Mouse (Mus musculus) frontal cortex, adult (tissue): ENCODE data around the gene Vps25.
A peak's percentile ranks its signal among the peaks of the same experiment; 100 is the strongest.

ENCODE experiments used
- ATAC-seq: cut with Nextera tagmentation; 2 replicates; pipeline ENCODE4 v1.9.2; 2017; ENCODE audit warnings: mild to moderate bottlenecking, moderate library complexity, mixed read lengths; ENCODE audit not compliant: low TSS enrichment

Vps25 gene

GRCm38 (mm10) chr11:101253613-101254389, at the start of gene Vps25:
Gene Vps25, plus strand, starts transcription at chr11:101253707.
- peak; percentile 79; the same call in 1 of the 2 replicates for ATAC-seq

GRCm38 (mm10) chr11:101211970-101212369, 41.5 kb upstream of the Vps25 start:
- peak; percentile 41; the same call in 1 of the 2 replicates for ATAC-seq

GRCm38 (mm10) chr11:101216936-101217335, 36.6 kb upstream of the Vps25 start:
- ATAC-seq = no peak

GRCm38 (mm10) chr11:101218436-101219055, 35.0 kb upstream of the Vps25 start:
- ATAC-seq = no peak

GRCm38 (mm10) chr11:101220853-101221252, 32.7 kb upstream of the Vps25 start:
- ATAC-seq = no peak

- ATAC-seq = no peak
These were observed 32.1 kb upstream of the Vps25 start for GRCm38 (mm10) chr11:101221306-101221986.

- no peak for ATAC-seq
These were observed 29.2 kb upstream of the Vps25 start for GRCm38 (mm10) chr11:101224337-101224736.

GRCm38 (mm10) chr11:101225331-101226064, 28.0 kb upstream of the Vps25 start:
- ATAC-seq = no peak

- peak; percentile 95 for ATAC-seq
These were observed 27.3 kb upstream of the Vps25 start, which contains the start of gene Ezh1 for GRCm38 (mm10) chr11:101226065-101226701. Gene Ezh1, minus strand, starts transcription at chr11:101226463.

GRCm38 (mm10) chr11:101229361-101229900, 24.1 kb upstream of the Vps25 start:
- ATAC-seq = no peak

- no peak for ATAC-seq
These were observed 23.4 kb upstream of the Vps25 start for GRCm38 (mm10) chr11:101230061-101230511.

GRCm38 (mm10) chr11:101230526-101230925, 23.0 kb upstream of the Vps25 start:
- ATAC-seq = no peak

- no peak for ATAC-seq
These were observed 22.3 kb upstream of the Vps25 start for GRCm38 (mm10) chr11:101230991-101231871.

- no peak for ATAC-seq
These were observed 21.3 kb upstream of the Vps25 start for GRCm38 (mm10) chr11:101232010-101232839.

- ATAC-seq = no peak
These were observed 20.3 kb upstream of the Vps25 start for GRCm38 (mm10) chr11:101233240-101233639.

GRCm38 (mm10) chr11:101234124-101234523, 19.4 kb upstream of the Vps25 start:
- no peak for ATAC-seq

- ATAC-seq = no peak
These were observed 18.1 kb upstream of the Vps25 start for GRCm38 (mm10) chr11:101235429-101235828.

- ATAC-seq = no peak
These were observed 16.7 kb upstream of the Vps25 start for GRCm38 (mm10) chr11:101236782-101237181.

- peak; percentile 91 for ATAC-seq
These were observed 15.3 kb upstream of the Vps25 start for GRCm38 (mm10) chr11:101238071-101238647.
